Comparison of ENCODE assay signal across 9 mouse cellular contexts in the genomic region with DNA sequence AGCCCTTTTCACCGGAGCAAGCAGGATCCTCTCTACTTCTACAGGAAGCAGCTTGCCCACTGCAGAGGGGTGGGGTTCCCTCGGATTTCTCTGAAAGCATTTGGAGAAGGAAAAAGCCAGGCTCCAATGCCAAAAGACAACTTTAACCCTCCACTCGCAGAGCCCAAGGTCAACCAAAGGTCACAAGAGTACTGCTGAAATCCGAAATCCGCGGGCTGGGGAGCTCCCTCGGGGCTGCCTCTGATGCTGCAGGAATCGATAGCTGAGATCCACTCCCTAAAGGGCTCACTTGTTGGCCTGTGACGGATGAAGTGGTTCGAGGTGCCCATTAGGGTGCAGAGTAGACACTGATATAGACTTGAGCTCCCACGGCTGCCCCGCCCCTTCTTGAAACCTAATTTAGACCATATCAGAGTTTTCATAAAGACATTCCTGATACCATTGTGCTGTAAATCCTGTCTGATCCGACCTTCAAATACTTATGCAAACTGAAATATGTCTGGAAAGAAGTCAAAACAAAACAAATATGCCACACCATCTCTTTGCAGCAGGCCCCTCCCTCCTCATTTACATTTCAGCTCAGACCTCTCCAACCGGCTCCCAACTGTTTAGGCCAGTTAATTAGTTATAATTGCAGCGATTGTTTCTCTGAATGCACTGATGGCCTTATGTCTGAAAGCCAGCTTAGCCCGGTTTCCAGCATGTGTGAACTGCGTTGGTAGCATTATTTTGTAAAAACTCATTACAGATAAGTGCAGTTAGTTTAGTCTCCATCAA.
DNase-seq lines count a peak whose midpoint lies in the region; ATAC-seq lines count a peak whose summit lies in the region.
"Had no signal": no experiment of that assay in that cellular context is flagged by ENCODE, and none has a peak within 500 bp of the region (broad histone marks: within the 10 kb centered on the region; RNA-seq: fewer than 3 reads in every experiment).

No protein-coding gene starts in this region.

- 52% methylated on average over 17 of the region's 17 CpGs for WGBS in hindbrain, embryonic 10.5 days
- 44% methylated on average over 17 of the region's 17 CpGs for WGBS in hindbrain, embryonic 14.5 days
- WGBS in forebrain, embryonic 13.5 days: 23% methylated on average over 17 of the region's 17 CpGs

- H3K36me3 ChIP-seq in hindbrain, embryonic 10.5 days: no peaks in the 10 kb centered on the region
- no peaks in the 10 kb centered on the region for H3K36me3 ChIP-seq in hindbrain, embryonic 14.5 days (replicated peaks; ENCODE audit: control insufficient read depth, insufficient read depth)
- no peaks in the 10 kb centered on the region for H3K36me3 ChIP-seq in forebrain, embryonic 13.5 days (ENCODE audit: poor library complexity, severe bottlenecking)
- H3K36me3 ChIP-seq: neural tube, embryonic 12.5 days had no signal

- no peak for ATAC-seq in hindbrain, embryonic 14.5 days (ENCODE audit: low FRiP score)
- ATAC-seq in forebrain, embryonic 13.5 days: peak; percentile 61

- H3K4me1 ChIP-seq in hindbrain, embryonic 10.5 days (replicated peaks): peaks cover 20% of the 10 kb centered on the region
- peaks cover 14% of the 10 kb centered on the region for H3K4me1 ChIP-seq in hindbrain, embryonic 14.5 days (replicated peaks; ENCODE audit: control insufficient read depth, insufficient read depth, low read length)
- peaks cover 38% of the 10 kb centered on the region for H3K4me1 ChIP-seq in forebrain, embryonic 13.5 days

- no peak for DNase-seq in hindbrain, embryonic 10.5 days (ENCODE audit: low spot score)
- no peak for DNase-seq in hindbrain, embryonic 14.5 days (ENCODE audit: low spot score)
- DNase-seq in ES-CJ7 (ENCODE audit: low read depth, low spot score): peak; percentile 43
- peak; percentile 51 for DNase-seq in kidney, postnatal 10 days
- no peak for DNase-seq in cerebellum, postnatal 36 days
- no peak for DNase-seq in left cerebral cortex, adult 8-10 months (ENCODE audit: low spot score in 2 of 2)
- no peak for DNase-seq in layer of hippocampus, postnatal 14 days (ENCODE audit: low spot score in 2 of 2)

- H3K9me3 ChIP-seq in hindbrain, embryonic 10.5 days: no peaks in the 10 kb centered on the region
- H3K9me3 ChIP-seq in hindbrain, embryonic 14.5 days (ENCODE audit: control insufficient read depth, low read length): no peaks in the 10 kb centered on the region
- H3K9me3 ChIP-seq in forebrain, embryonic 13.5 days (replicated peaks): no peaks in the 10 kb centered on the region
- H3K9me3 ChIP-seq: neural tube, embryonic 12.5 days had no signal

- H3K4me2 ChIP-seq in hindbrain, embryonic 14.5 days (replicated peaks): no peak overlapping the region
- H3K4me2 ChIP-seq in forebrain, embryonic 13.5 days: peak overlapping the region; percentile 44
- H3K4me2 ChIP-seq: neural tube, embryonic 12.5 days had no signal

- H3K27ac ChIP-seq in hindbrain, embryonic 10.5 days: peak overlapping the region; percentile 13; the same call in 1 of the 2 replicates
- H3K27ac ChIP-seq in hindbrain, embryonic 14.5 days: no peak overlapping the region
- H3K27ac ChIP-seq in forebrain, embryonic 13.5 days: peak overlapping the region; percentile 31; the same call in 1 of the 2 replicates
- H3K27ac ChIP-seq: neural tube, embryonic 12.5 days had no signal

- H3K9ac ChIP-seq in hindbrain, embryonic 14.5 days: no peak overlapping the region
- H3K9ac ChIP-seq in forebrain, embryonic 13.5 days: no peak overlapping the region
- H3K9ac ChIP-seq: neural tube, embryonic 12.5 days had no signal

- no peaks in the 10 kb centered on the region for H3K27me3 ChIP-seq in hindbrain, embryonic 10.5 days (ENCODE audit: insufficient read depth, poor library complexity, severe bottlenecking)
- H3K27me3 ChIP-seq in hindbrain, embryonic 14.5 days (ENCODE audit: control insufficient read depth, insufficient read depth, low read length): no peaks in the 10 kb centered on the region
- no peaks in the 10 kb centered on the region for H3K27me3 ChIP-seq in forebrain, embryonic 13.5 days
- H3K27me3 ChIP-seq: neural tube, embryonic 12.5 days had no signal

- H3K4me3 ChIP-seq in hindbrain, embryonic 10.5 days: no peak overlapping the region
- H3K4me3 ChIP-seq in hindbrain, embryonic 14.5 days (replicated peaks; ENCODE audit: low read length): no peak overlapping the region
- no peak overlapping the region for H3K4me3 ChIP-seq in forebrain, embryonic 13.5 days
- H3K4me3 ChIP-seq: neural tube, embryonic 12.5 days had no signal

Comparison
In these comparisons a context has a peak if more than half of its experiments do, and no peak if none do; other contexts are left out.
1. DNase-seq: peak in ES-CJ7 (single experiment) and kidney, postnatal 10 days (single experiment); none in hindbrain, embryonic 10.5 days (single experiment), hindbrain, embryonic 14.5 days (single experiment), cerebellum, postnatal 36 days (0 of 2), left cerebral cortex, adult 8-10 months (0 of 2) and layer of hippocampus, postnatal 14 days (0 of 2).